ENCODE assay signal across 9 mouse cellular contexts in genomic region chr7:49246584-49247481, GRCm38 (mm10).
A peak's percentile ranks its signal among the peaks of the same experiment; 100 is the strongest.
DNase-seq lines count a peak whose midpoint lies in the region; ATAC-seq and TF ChIP-seq lines count a peak whose summit lies in the region.
"Had no signal": no experiment of that assay in that cellular context is flagged by ENCODE, and none has a peak within 500 bp of the region (broad histone marks: within the 10 kb centered on the region; RNA-seq: fewer than 3 reads in every experiment).

No protein-coding gene starts in this region.

- peaks cover 49% of the 10 kb centered on the region for H3K27me3 ChIP-seq in E14TG2a.4 (ENCODE audit: insufficient read depth, low read length)
- peaks cover 28% of the 10 kb centered on the region for H3K27me3 ChIP-seq in embryonic facial prominence, embryonic 11.5 days (ENCODE audit: control insufficient read depth, insufficient read depth, low read length)
- no peaks in the 10 kb centered on the region for H3K27me3 ChIP-seq in hindbrain, embryonic 15.5 days
- H3K27me3 ChIP-seq: Patski had no signal

- H3K4me3 ChIP-seq in E14TG2a.4 (replicated peaks; ENCODE audit: low read length): peak overlapping the region; percentile 87
- peak overlapping the region; percentile 38 for H3K4me3 ChIP-seq in embryonic facial prominence, embryonic 11.5 days (ENCODE audit: low read depth, low read length)
- peak overlapping the region; percentile 63 for H3K4me3 ChIP-seq in hindbrain, embryonic 15.5 days

- H3K4me2 ChIP-seq in embryonic facial prominence, embryonic 11.5 days (ENCODE audit: low read depth, low read length): peak overlapping the region; percentile 97
- H3K4me2 ChIP-seq in hindbrain, embryonic 15.5 days: peak overlapping the region; percentile 92

- no peak for ATAC-seq in embryonic facial prominence, embryonic 11.5 days (replicated peaks; ENCODE audit: insufficient number of reproducible peaks, low FRiP score, low TSS enrichment, low read depth)
- no peak for ATAC-seq in hindbrain, embryonic 15.5 days (ENCODE audit: low FRiP score, low read depth)
- ATAC-seq in erythroid progenitor cell, adult 5-6 weeks (replicated peaks; ENCODE audit: low FRiP score, poor library complexity, severe bottlenecking): no peak

- intact Hi-C loops in heart, postnatal 25 days (cut with DNase I): loop anchor here (2.0 to 5.0 kb wide), 2 partner anchors 34 to 100 kb away; no protein-coding TSS in a partner anchor

- no peaks in the 10 kb centered on the region for H3K36me3 ChIP-seq in E14TG2a.4 (ENCODE audit: insufficient read depth, low read length)
- no peaks in the 10 kb centered on the region for H3K36me3 ChIP-seq in embryonic facial prominence, embryonic 11.5 days (replicated peaks; ENCODE audit: control insufficient read depth, insufficient read depth, low read depth, low read length)
- H3K36me3 ChIP-seq in hindbrain, embryonic 15.5 days: no peaks in the 10 kb centered on the region

- TF ChIP-seq CTCF in E14TG2a.4 (conservative IDR thresholded peaks at IDR 0.05; ENCODE audit: low read length): no peak

- H3K9me3 ChIP-seq in E14TG2a.4 (ENCODE audit: low read length): no peaks in the 10 kb centered on the region
- H3K9me3 ChIP-seq in embryonic facial prominence, embryonic 11.5 days (replicated peaks; ENCODE audit: control insufficient read depth, low read length): no peaks in the 10 kb centered on the region
- no peaks in the 10 kb centered on the region for H3K9me3 ChIP-seq in hindbrain, embryonic 15.5 days

- H3K27ac ChIP-seq in embryonic facial prominence, embryonic 11.5 days (replicated peaks; ENCODE audit: low read depth, low read length): no peak overlapping the region
- peak overlapping the region; percentile 86 for H3K27ac ChIP-seq in hindbrain, embryonic 15.5 days (replicated peaks)

- H3K4me1 ChIP-seq in E14TG2a.4 (replicated peaks; ENCODE audit: low read depth, low read length): peaks cover 59% of the 10 kb centered on the region
- H3K4me1 ChIP-seq in embryonic facial prominence, embryonic 11.5 days (ENCODE audit: control insufficient read depth, insufficient read depth, low read length): peaks cover 3% of the 10 kb centered on the region; the same call in 1 of the 2 replicates
- H3K4me1 ChIP-seq in hindbrain, embryonic 15.5 days (replicated peaks): peaks cover 59% of the 10 kb centered on the region

- WGBS in embryonic facial prominence, embryonic 11.5 days: 2% methylated on average over 50 of the region's 50 CpGs
- WGBS in hindbrain, embryonic 15.5 days: 1% methylated on average over 50 of the region's 50 CpGs

- peak overlapping the region; percentile 46 for H3K9ac ChIP-seq in embryonic facial prominence, embryonic 11.5 days (replicated peaks; ENCODE audit: low read length)
- peak overlapping the region; percentile 71 for H3K9ac ChIP-seq in hindbrain, embryonic 15.5 days

- DNase-seq in heart, adult 11 months: peak; percentile 93
- DNase-seq in heart, postnatal 25 days (ENCODE audit: low spot score): no peak
- DNase-seq in embryonic facial prominence, embryonic 11.5 days (ENCODE audit: low spot score): no peak
- DNase-seq in lung, postnatal 4 days: peak; percentile 14 to 36
- DNase-seq in thymus, postnatal 36 days: peak; percentile 21 to 36

Comparison
In these comparisons a context has a peak if more than half of its experiments do, and no peak if none do; other contexts are left out.
1. DNase-seq: peak in heart, adult 11 months (single experiment), lung, postnatal 4 days (2 of 2) and thymus, postnatal 36 days (2 of 2); none in heart, postnatal 25 days (single experiment) and embryonic facial prominence, embryonic 11.5 days (single experiment).
2. Peak in every context shown above with its lines, with median percentiles within 50 percentile points of each other: H3K4me3 ChIP-seq.